Mouse (Mus musculus) liver, adult 2 months (tissue): ENCODE measurements around the gene Crhr1.

Experiments
- CTCF ChIP-seq: fragments of 200-500 bp; IDR thresholded peaks from 2 replicates; pipeline ENCODE4 v1.5.1; 2011; ENCODE audit warnings: low read depth, low read length, control low read depth
- POLR2A ChIP-seq: fragments of 200-500 bp; IDR thresholded peaks from 2 replicates; pipeline ENCODE4 v1.6.1; 2011; ENCODE audit warnings: low read length, control low read depth; ENCODE audit not compliant: insufficient read depth; ENCODE audit errors: extremely low read depth

- TF ChIP-seq POLR2A, result no peak
- TF ChIP-seq CTCF, result no peak
Measured at GRCm38 (mm10) chr11:104159769-104160272, 27.2 kb downstream of the Crhr1 start.
